Mouse (Mus musculus): ENCODE data around the gene Bnc1. TPM values are rescaled to one million over a fixed set of nuclear protein-coding genes. Genes with fewer than 3 reads are reported as not detected.
A peak's percentile ranks its signal among the peaks of the same experiment; 100 is the strongest.

Gene Bnc1
- polyA plus RNA-seq, 1 experiment from 2014 or later: 3.0 TPM

DNA sequence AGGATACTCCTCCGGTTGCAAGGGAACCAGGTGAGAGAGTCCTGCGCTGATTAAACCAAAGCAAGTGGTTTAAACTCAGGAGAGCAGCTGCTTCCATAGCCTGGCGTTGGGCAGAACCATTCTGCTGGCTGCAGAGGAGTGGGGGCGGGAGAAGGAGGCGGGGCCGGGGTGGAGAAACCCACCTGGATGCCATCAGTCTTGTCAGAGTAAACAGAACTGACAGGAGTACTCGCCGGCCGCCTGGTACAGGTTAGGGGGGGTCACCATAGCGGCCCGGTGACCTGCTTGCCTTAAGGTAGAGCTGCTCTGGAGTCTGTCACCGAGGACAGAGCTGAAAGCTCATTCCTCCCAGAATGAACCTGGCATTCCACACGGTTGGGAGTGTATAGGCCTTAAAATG lies 20.4 kb upstream of the Bnc1 start:
- Histone ChIP-seq H3K9me3 (replicated peaks; ENCODE audit: control insufficient read depth, low read length) (no peaks in the 10 kb centered on the region), H3K36me3 (ENCODE audit: control insufficient read depth, insufficient read depth) (no peaks in the 10 kb centered on the region), H3K4me2 (ENCODE audit: low read depth, low read length) (no peak overlapping the region), H3K4me1 (ENCODE audit: control insufficient read depth, insufficient read depth, low read length) (peaks cover 5% of the 10 kb centered on the region; the same call in 1 of the 2 replicates), H3K27me3 (ENCODE audit: control insufficient read depth, insufficient read depth, low read length) (peaks cover 12% of the 10 kb centered on the region), H3K4me3 (ENCODE audit: low read length) (no peak overlapping the region), H3K9ac (ENCODE audit: low read length) (no peak overlapping the region), H3K27ac (ENCODE audit: low read length) (no peak overlapping the region)
- ATAC-seq (replicated peaks; ENCODE audit: extremely low read depth, insufficient read depth, low FRiP score): no peak
- WGBS: 9% methylated on average over 13 of the region's 13 CpGs

DNA sequence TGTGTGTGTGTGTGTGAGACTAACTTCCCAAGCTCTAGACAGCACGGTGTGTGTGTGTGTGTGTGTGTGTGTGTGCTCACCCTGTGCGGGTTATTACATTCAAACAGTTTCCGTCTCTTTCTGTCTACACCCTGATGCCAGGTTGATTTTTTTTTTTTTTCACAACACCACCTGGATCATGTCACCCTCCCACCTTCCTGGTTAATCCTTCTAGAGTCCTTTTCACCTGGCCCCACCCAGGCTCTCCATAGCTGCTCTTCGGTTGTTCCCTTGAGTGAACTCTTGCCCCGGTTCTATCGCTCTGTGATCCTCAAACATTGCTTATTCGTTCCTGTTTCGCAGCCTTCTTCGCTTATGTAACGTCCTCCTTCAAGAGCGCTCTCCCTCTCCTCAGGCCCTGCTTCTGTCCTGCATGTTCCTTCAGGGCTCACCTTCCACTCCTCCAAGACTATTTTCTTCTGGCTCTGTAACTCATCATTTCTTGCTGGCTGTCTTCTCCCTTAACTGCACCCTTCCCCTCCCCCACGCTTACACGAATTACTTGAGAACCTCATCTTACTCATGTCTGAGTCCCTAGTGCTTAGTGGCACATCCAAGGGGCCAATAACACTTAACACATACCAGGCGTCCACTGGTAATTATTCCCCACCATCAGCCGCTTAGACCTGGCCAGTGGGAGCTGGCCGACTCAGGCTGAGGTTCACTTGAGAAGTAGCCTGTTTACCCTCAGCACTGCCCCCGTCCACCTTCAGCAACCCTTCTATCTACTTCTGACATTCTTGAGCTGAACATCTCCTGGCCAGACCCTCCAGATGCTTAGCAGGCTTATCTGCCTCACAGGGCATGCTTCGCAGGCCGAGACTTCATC lies 19.7 kb upstream of the Bnc1 start:
- no peaks in the 10 kb centered on the region for H3K9me3 ChIP-seq (replicated peaks; ENCODE audit: control insufficient read depth, low read length)
- H3K36me3 ChIP-seq (ENCODE audit: control insufficient read depth, insufficient read depth): no peaks in the 10 kb centered on the region
- H3K27me3 ChIP-seq (ENCODE audit: control insufficient read depth, insufficient read depth, low read length): peaks cover 11% of the 10 kb centered on the region
- H3K4me3 ChIP-seq (ENCODE audit: low read length): no peak overlapping the region
- WGBS: 47% methylated on average over 18 of the region's 19 CpGs
- H3K4me1 ChIP-seq (ENCODE audit: control insufficient read depth, insufficient read depth, low read length): no peaks in the 10 kb centered on the region
- H3K9ac ChIP-seq (ENCODE audit: low read length): no peak overlapping the region
- H3K27ac ChIP-seq (ENCODE audit: low read length): no peak overlapping the region
- ATAC-seq (replicated peaks; ENCODE audit: extremely low read depth, insufficient read depth, low FRiP score): no peak
- no peak overlapping the region for H3K4me2 ChIP-seq (ENCODE audit: low read depth, low read length)

DNA sequence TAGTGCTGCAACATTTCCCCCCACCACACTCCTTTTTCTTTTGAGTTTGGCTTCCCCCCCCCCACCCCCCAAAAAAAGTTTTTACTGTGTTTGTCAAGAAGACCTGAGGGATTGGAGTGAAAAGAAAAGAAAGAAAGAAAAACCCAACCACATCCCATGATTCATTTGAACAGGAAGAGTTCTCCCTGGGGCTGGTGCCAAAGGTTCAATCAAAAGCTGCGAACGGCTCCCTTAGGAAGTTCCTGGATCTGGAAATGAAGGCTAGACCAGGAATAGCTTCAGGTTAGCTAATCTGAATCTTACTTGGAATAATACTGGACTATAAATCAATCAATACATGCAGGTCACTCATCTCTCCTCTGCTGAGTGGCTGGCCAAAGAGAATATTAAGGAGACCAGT lies 15.1 kb upstream of the Bnc1 start:
- no peaks in the 10 kb centered on the region for H3K9me3 ChIP-seq (replicated peaks; ENCODE audit: control insufficient read depth, low read length)
- ATAC-seq (replicated peaks; ENCODE audit: extremely low read depth, insufficient read depth, low FRiP score): no peak
- 60% methylated on average over 2 of the region's 2 CpGs for WGBS
- no peak overlapping the region for H3K9ac ChIP-seq (ENCODE audit: low read length)
- no peak overlapping the region for H3K4me2 ChIP-seq (ENCODE audit: low read depth, low read length)
- H3K4me1 ChIP-seq (ENCODE audit: control insufficient read depth, insufficient read depth, low read length): no peaks in the 10 kb centered on the region
- H3K27me3 ChIP-seq (ENCODE audit: control insufficient read depth, insufficient read depth, low read length): peaks cover 2% of the 10 kb centered on the region; the same call in 1 of the 2 replicates
- H3K4me3 ChIP-seq (ENCODE audit: low read length): no peak overlapping the region
- H3K36me3 ChIP-seq (ENCODE audit: control insufficient read depth, insufficient read depth): no peaks in the 10 kb centered on the region
- no peak overlapping the region for H3K27ac ChIP-seq (ENCODE audit: low read length)

DNA sequence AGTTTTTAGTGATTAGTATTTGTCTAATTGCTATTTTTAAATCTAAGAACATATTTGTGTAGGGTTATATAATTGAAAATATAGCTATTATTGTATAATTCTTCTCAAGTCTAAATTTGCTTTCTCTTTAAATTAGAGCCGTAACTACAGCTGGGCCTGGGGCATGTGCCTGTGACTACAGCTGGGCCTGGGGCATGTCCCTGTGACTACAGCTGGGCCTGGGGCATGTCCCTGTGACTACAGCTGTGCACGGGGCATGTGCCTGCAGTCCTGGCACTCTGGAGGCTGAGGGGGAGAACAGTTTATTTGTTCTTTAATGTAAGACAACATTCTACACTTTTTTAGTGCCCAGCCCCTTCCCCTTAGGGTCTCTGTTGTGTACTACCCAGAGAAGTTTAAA lies 12.1 kb upstream of the Bnc1 start:
- H3K9me3 ChIP-seq (replicated peaks; ENCODE audit: control insufficient read depth, low read length): no peaks in the 10 kb centered on the region
- no peak overlapping the region for H3K4me2 ChIP-seq (ENCODE audit: low read depth, low read length)
- H3K27me3 ChIP-seq (ENCODE audit: control insufficient read depth, insufficient read depth, low read length): peaks cover 9% of the 10 kb centered on the region
- H3K4me1 ChIP-seq (ENCODE audit: control insufficient read depth, insufficient read depth, low read length): no peaks in the 10 kb centered on the region
- ATAC-seq (replicated peaks; ENCODE audit: extremely low read depth, insufficient read depth, low FRiP score): no peak
- no peak overlapping the region for H3K27ac ChIP-seq (ENCODE audit: low read length)
- no peak overlapping the region for H3K9ac ChIP-seq (ENCODE audit: low read length)
- 72% methylated on average over 2 of the region's 2 CpGs for WGBS
- H3K36me3 ChIP-seq (ENCODE audit: control insufficient read depth, insufficient read depth): no peaks in the 10 kb centered on the region
- no peak overlapping the region for H3K4me3 ChIP-seq (ENCODE audit: low read length)

DNA sequence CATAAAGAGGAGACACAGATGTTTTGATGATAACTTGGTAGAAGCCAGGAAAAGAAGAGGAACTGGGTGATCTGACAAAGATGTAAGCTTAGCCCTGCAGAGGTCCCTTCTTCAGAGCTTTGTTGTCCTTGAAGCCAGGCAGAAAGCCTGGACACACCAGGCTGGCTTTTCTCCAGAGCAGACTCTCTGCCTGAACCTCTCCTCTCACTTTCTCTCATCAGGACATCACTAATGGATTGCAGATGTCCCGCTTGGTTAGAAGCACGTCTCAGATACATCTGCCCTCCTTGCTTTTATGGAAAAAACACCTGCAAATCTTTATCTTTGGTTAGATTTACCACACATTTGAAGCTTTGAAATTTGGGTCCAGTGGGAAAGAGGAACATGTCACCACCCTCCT lies 7.7 kb upstream of the Bnc1 start:
- no peak for ATAC-seq (replicated peaks; ENCODE audit: extremely low read depth, insufficient read depth, low FRiP score)
- H3K36me3 ChIP-seq (ENCODE audit: control insufficient read depth, insufficient read depth): no peaks in the 10 kb centered on the region
- H3K9ac ChIP-seq (ENCODE audit: low read length): no peak overlapping the region
- peaks cover 34% of the 10 kb centered on the region for H3K27me3 ChIP-seq (ENCODE audit: control insufficient read depth, insufficient read depth, low read length)
- no peak overlapping the region for H3K4me3 ChIP-seq (ENCODE audit: low read length)
- H3K4me2 ChIP-seq (ENCODE audit: low read depth, low read length): no peak overlapping the region
- no peaks in the 10 kb centered on the region for H3K4me1 ChIP-seq (ENCODE audit: control insufficient read depth, insufficient read depth, low read length)
- 41% methylated on average over 2 of the region's 2 CpGs for WGBS
- H3K27ac ChIP-seq (ENCODE audit: low read length): no peak overlapping the region
- no peaks in the 10 kb centered on the region for H3K9me3 ChIP-seq (replicated peaks; ENCODE audit: control insufficient read depth, low read length)

DNA sequence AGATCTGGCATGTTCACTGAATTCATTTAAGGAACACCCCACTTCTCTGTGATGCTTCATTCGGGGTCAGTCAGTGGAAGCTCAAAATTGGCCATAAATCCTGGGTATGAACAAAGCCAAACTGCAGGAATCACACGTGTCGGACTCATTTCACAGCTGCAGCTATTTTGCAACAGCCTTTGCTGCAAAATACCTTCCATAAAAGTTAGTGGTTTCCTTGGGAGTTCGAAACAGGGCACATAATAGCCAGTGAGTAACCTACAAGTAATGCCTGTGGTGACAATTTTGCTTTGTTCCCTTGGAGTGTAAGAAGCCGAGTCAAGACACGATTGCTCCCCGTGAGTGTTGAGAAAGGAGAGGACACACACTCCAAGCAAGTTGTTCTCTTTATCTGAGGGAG lies 7.3 kb upstream of the Bnc1 start:
- Histone ChIP-seq H3K36me3 (ENCODE audit: control insufficient read depth, insufficient read depth) (no peaks in the 10 kb centered on the region), H3K27ac (ENCODE audit: low read length) (no peak overlapping the region), H3K4me2 (ENCODE audit: low read depth, low read length) (no peak overlapping the region), H3K4me3 (ENCODE audit: low read length) (no peak overlapping the region), H3K27me3 (ENCODE audit: control insufficient read depth, insufficient read depth, low read length) (peaks cover 39% of the 10 kb centered on the region), H3K9me3 (replicated peaks; ENCODE audit: control insufficient read depth, low read length) (no peaks in the 10 kb centered on the region), H3K4me1 (ENCODE audit: control insufficient read depth, insufficient read depth, low read length) (no peaks in the 10 kb centered on the region), H3K9ac (ENCODE audit: low read length) (no peak overlapping the region)
- WGBS: 66% methylated on average over 7 of the region's 7 CpGs
- no peak for ATAC-seq (replicated peaks; ENCODE audit: extremely low read depth, insufficient read depth, low FRiP score)

DNA sequence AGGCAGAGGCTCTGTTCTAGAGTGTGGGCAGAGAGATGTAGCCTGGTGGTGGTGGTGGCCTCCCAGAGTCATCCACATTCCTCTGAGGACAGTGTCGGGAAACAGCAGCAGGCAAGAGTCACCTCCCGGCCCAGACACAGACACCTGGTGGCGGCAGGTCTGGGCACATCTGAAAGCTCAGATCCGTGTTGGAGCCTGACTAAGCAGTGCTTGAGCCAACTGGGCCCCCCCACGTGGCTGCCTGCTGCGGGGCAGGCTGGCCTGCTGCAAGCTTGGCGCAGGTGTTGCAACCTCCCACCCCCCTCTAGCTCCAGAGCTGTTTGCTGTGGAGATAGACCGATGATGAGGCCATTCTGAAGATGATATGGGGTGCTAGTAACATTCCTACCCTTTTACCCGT lies 3.9 kb upstream of the Bnc1 start:
- Histone ChIP-seq H3K9me3 (replicated peaks; ENCODE audit: control insufficient read depth, low read length) (no peaks in the 10 kb centered on the region), H3K27me3 (ENCODE audit: control insufficient read depth, insufficient read depth, low read length) (peaks cover 69% of the 10 kb centered on the region), H3K27ac (ENCODE audit: low read length) (no peak overlapping the region), H3K4me1 (ENCODE audit: control insufficient read depth, insufficient read depth, low read length) (peaks cover 4% of the 10 kb centered on the region), H3K4me2 (ENCODE audit: low read depth, low read length) (no peak overlapping the region), H3K36me3 (ENCODE audit: control insufficient read depth, insufficient read depth) (no peaks in the 10 kb centered on the region), H3K4me3 (ENCODE audit: low read length) (no peak overlapping the region), H3K9ac (ENCODE audit: low read length) (no peak overlapping the region)
- 0 out of 2 replicates have a peak, but pooled peaks have one; percentile 19 for ATAC-seq (replicated peaks; ENCODE audit: extremely low read depth, insufficient read depth, low FRiP score)
- 15% methylated on average over 9 of the region's 9 CpGs for WGBS

DNA sequence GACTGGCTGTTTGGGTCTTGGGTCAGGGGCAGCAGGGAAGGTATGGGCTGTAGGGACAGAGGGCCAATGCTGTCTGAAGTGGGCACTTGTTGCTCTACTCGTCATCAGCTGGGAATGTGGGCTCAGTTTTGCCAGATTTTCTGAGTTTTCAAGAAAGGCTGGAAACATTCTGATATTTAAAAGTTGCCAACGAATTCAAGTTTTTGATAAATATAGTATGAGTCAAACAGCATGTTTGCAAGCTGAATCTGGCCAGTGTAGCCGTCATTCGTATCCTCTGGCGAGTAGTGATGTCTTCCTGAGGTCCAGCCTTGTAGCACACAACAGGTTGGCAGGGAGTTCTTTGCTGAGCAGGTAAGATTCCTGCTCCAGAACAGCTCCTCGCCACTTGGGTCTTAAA lies 3.0 kb upstream of the Bnc1 start:
- no peak overlapping the region for H3K4me3 ChIP-seq (ENCODE audit: low read length)
- H3K27ac ChIP-seq (ENCODE audit: low read length): no peak overlapping the region
- no peak overlapping the region for H3K9ac ChIP-seq (ENCODE audit: low read length)
- H3K4me2 ChIP-seq (ENCODE audit: low read depth, low read length): no peak overlapping the region
- peaks cover 4% of the 10 kb centered on the region for H3K4me1 ChIP-seq (ENCODE audit: control insufficient read depth, insufficient read depth, low read length)
- ATAC-seq (replicated peaks; ENCODE audit: extremely low read depth, insufficient read depth, low FRiP score): no peak
- peaks cover 69% of the 10 kb centered on the region for H3K27me3 ChIP-seq (ENCODE audit: control insufficient read depth, insufficient read depth, low read length)
- H3K36me3 ChIP-seq (ENCODE audit: control insufficient read depth, insufficient read depth): no peaks in the 10 kb centered on the region
- 73% methylated on average over 6 of the region's 6 CpGs for WGBS
- no peaks in the 10 kb centered on the region for H3K9me3 ChIP-seq (replicated peaks; ENCODE audit: control insufficient read depth, low read length)

DNA sequence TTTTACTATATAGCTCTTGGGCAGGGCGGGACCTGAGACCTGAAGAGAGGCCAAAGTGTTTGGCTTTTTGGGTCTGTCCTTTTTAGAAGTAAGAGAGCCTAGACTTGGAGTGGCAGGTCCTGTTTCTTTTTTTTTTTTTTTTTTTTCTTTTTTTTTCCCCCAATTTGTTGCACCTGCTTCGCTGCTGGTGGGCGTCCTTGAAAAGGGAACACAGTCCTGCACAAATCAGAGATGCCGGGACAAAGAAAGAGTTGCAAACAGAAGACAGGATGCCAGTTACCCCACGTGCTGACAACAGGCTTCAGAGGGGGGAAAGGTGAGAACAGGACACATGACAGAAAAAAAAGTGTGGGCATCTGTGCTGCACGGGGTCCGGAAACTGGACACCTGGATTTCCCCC lies 1.0 kb upstream of the Bnc1 start:
- no peak for ATAC-seq (replicated peaks; ENCODE audit: extremely low read depth, insufficient read depth, low FRiP score)
- Histone ChIP-seq H3K4me3 (ENCODE audit: low read length) (peak overlapping the region; percentile 62; the same call in 1 of the 2 replicates), H3K9ac (ENCODE audit: low read length) (no peak overlapping the region), H3K9me3 (replicated peaks; ENCODE audit: control insufficient read depth, low read length) (no peaks in the 10 kb centered on the region), H3K36me3 (ENCODE audit: control insufficient read depth, insufficient read depth) (no peaks in the 10 kb centered on the region), H3K4me1 (ENCODE audit: control insufficient read depth, insufficient read depth, low read length) (peaks cover 4% of the 10 kb centered on the region), H3K27me3 (ENCODE audit: control insufficient read depth, insufficient read depth, low read length) (peaks cover 72% of the 10 kb centered on the region), H3K27ac (ENCODE audit: low read length) (no peak overlapping the region), H3K4me2 (ENCODE audit: low read depth, low read length) (peak overlapping the region; percentile 95)
- 55% methylated on average over 7 of the region's 7 CpGs for WGBS

All from heart, embryonic 16.5 days (tissue).